Mouse (Mus musculus) lung, embryonic 15.5 days (tissue): ENCODE data around the gene Rnh1. TPM values are rescaled to one million over a fixed set of nuclear protein-coding genes. Genes with fewer than 3 reads are reported as not detected.

ENCODE experiments used
- ATAC-seq: fragments of 200-750 bp; cut with Nextera tagmentation; 2 replicates; pipeline ENCODE4 v1.8.0; 2017; ENCODE audit warnings: moderate number of reproducible peaks, borderline replicate concordance; ENCODE audit not compliant: low FRiP score, low TSS enrichment; ENCODE audit errors: extremely low read depth
- H3K27ac ChIP-seq: fragments of 300-500 bp; sonication (generic); 2 replicates; pipeline ENCODE4 v1.5.1; 2015; ENCODE audit warnings: moderate library complexity, mild to moderate bottlenecking, inconsistent platforms
- H3K27me3 ChIP-seq: fragments of 300-500 bp; sonication (generic); 2 replicates; pipeline ENCODE4 v1.6.1; 2015; ENCODE audit warnings: inconsistent platforms
- H3K36me3 ChIP-seq: fragments of 300-500 bp; sonication (generic); 2 replicates; pipeline ENCODE4 v1.6.1; 2015; ENCODE audit warnings: inconsistent platforms
- H3K4me1 ChIP-seq: fragments of 300-500 bp; sonication (generic); 2 replicates; pipeline ENCODE4 v1.6.1; 2015; ENCODE audit warnings: inconsistent platforms
- H3K4me2 ChIP-seq: fragments of 300-500 bp; sonication (generic); 2 replicates; pipeline ENCODE4 v1.6.1; 2015; ENCODE audit warnings: inconsistent platforms, mild to moderate bottlenecking, moderate library complexity
- H3K4me3 ChIP-seq: fragments of 300-500 bp; sonication (generic); 2 replicates; pipeline ENCODE4 v1.5.1; 2015; ENCODE audit warnings: mild to moderate bottlenecking, inconsistent platforms
- H3K9ac ChIP-seq: fragments of 300-500 bp; sonication (generic); 2 replicates; pipeline ENCODE4 v1.6.1; 2015; ENCODE audit warnings: inconsistent platforms
- H3K9me3 ChIP-seq: fragments of 300-500 bp; sonication (generic); 2 replicates; pipeline ENCODE4 v1.6.1; 2016; ENCODE audit warnings: inconsistent platforms
- WGBS: fragments of 180-500 bp; shearing (Covaris S2); methylation state at CpG from one replicate; pipeline ENCODE4 v1.1.7; 2015; 5-methylcytosine and 5-hydroxymethylcytosine counted together
- polyA plus RNA-seq: library from polyadenylated mRNA; unstranded; fragments of >200 nt; fragmentation: Nextera tagmentation; extraction: Ambion mirVana; gene quantifications from 2 replicates; pipeline ENCODE4 v1.2.1, GENCODE M21; 2015

The Rnh1 gene
- polyA plus RNA-seq, 1 experiment from 2014 or later, result 152 TPM

DNA sequence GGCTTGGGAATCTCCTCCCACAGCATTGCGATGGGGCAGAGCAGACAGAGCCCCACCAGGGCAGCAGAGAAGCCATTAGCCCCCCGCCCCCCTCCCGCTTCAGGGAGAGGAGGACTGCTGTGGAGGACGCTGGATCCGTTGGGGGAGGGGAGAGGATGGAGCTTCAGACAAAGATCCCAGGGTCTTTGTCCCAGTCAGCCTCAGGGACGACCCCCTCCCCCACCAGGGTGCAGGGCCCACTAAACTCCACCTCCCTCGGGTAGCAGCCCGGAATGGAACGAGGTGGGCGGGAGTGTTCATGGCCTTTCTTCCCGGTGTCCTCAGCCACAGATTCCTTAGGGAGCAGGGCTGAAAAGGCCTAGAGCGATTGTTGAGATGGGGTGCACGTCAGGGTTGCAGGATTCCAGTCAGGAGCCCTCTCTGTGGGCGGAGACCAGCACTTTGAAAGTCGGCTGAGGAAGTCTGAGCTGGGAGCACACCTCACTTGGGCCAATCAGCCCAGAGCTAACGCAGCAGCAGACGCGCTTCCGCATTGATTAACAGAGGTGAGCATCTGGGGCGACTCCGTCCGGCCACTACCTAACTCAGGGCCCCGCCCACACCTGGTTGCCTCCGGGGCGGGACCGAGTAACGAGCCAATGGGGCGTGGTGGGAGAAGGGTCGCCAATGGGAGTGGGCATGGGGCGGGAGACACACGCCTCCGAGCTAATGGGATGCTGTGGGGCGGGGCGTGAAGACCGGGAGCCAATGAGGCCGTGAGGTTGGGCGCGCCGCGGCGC, 42.6 kb upstream of the Rnh1 start, which contains the start of gene Rassf7:
Gene Rassf7 (plus strand): TSS at position 760 of the 779 bp plus-strand sequence.
- H3K9me3 ChIP-seq, result no peaks in the 10 kb centered on the region
- H3K9ac ChIP-seq, result peak within 1 kb of the TSS; percentile 61
- ATAC-seq, result peak; percentile 93
- H3K27ac ChIP-seq, result peak within 1 kb of the TSS; percentile 98
- WGBS, result under 1% methylated on average over 41 of the region's 41 CpGs
- no peaks in the 10 kb centered on the region for H3K36me3 ChIP-seq
- peak within 1 kb of the TSS; percentile 97 for H3K4me2 ChIP-seq
- H3K4me3 ChIP-seq, result peak within 1 kb of the TSS; percentile 67
- H3K4me1 ChIP-seq, result peaks cover 24% of the 10 kb centered on the region
- H3K27me3 ChIP-seq, result no peaks in the 10 kb centered on the region

DNA sequence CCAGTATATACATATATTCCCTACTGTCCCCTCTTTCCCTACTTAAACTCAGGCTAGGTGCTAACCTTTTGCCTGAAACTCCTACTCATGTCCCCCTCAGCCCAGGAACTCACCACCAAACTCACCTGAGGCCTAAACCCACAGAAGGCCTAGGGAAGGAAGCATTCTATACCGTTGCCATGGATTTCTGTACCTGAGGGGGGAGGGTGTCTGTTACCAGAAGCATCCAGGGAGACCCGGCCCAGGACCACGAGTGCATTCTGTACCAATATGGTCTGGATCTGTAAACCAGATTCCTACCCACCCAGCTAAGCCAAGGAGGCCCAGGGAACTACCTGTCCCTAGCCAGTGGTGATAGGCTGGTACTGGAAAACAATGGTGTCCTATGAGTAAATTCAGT, 41.7 kb upstream of the Rnh1 start:
- no peak for ATAC-seq
- no peaks in the 10 kb centered on the region for H3K27me3 ChIP-seq
- peak overlapping the region; percentile 94 for H3K27ac ChIP-seq
- peaks cover 24% of the 10 kb centered on the region for H3K4me1 ChIP-seq
- WGBS, result 57% methylated on average over 3 of the region's 3 CpGs
- H3K4me2 ChIP-seq, result peak overlapping the region; percentile 4; the same call in 1 of the 2 replicates
- H3K36me3 ChIP-seq, result no peaks in the 10 kb centered on the region
- no peak overlapping the region for H3K9ac ChIP-seq
- H3K9me3 ChIP-seq, result no peaks in the 10 kb centered on the region
- no peak overlapping the region for H3K4me3 ChIP-seq

DNA sequence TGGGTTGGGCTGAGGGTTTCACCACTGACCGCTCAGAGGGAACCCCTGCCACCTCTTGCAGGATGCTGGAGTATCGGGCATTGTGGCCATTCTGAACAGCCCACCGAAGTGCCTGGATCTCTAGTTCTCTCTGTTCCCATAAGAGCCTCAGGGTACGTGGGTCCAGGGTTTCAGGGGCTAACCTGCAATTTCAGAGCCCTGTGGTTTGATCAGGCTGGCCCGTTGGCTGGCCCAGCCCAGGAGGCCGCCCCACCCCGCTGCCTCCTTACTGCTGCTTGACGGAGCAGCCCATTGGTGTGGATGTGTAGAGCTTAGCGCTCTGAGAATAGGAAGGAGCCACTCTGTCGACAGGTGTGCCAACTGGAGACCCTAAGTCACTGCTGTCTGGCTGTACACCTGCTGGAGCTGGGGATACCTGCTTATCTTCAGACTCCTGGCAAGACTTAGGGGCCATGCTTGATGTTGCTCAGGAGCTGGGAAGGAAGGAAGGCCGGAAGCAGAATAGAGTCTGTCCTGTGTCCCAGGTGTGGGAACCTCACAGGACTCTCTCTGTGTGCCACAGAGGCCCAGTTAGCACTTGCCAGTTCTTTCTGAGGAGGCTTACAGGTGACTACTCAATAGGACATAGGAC, 41.1 kb upstream of the Rnh1 start, which contains the start of gene Lmntd2:
Gene Lmntd2 (minus strand): TSS at position 476 of the 631 bp plus-strand sequence.
- no peaks in the 10 kb centered on the region for H3K27me3 ChIP-seq
- H3K4me1 ChIP-seq, result peaks cover 24% of the 10 kb centered on the region
- H3K27ac ChIP-seq, result peak within 1 kb of the TSS; percentile 94
- H3K36me3 ChIP-seq, result no peaks in the 10 kb centered on the region
- WGBS, result 82% methylated on average over 11 of the region's 11 CpGs
- peak within 1 kb of the TSS; percentile 67 for H3K4me3 ChIP-seq
- no peaks in the 10 kb centered on the region for H3K9me3 ChIP-seq
- peak within 1 kb of the TSS; percentile 61 for H3K9ac ChIP-seq
- H3K4me2 ChIP-seq, result peak within 1 kb of the TSS; percentile 97
- ATAC-seq, result no peak

DNA sequence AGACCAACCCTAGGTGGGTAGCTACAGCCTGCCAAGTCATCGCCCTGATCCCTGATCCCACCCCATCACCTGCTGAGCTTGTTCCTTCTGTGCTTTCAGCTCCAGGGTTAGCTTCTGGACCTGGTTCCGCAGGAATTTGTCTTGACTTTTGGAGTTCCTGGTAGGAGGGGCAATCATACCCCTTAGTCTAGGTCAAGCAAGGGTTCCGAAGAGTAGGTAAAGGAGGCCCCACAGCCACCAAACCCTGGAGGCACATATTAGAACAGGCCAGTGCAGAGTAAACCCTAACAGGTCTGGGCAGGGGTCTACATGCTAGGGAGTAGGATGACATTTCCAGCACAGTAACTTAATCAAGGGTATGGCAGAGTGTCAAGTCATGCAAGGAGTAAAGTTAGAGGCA, 40.5 kb upstream of the Rnh1 start:
- 81% methylated on average over 3 of the region's 3 CpGs for WGBS
- no peak overlapping the region for H3K4me2 ChIP-seq
- H3K9me3 ChIP-seq, result no peaks in the 10 kb centered on the region
- no peak for ATAC-seq
- H3K4me1 ChIP-seq, result peaks cover 21% of the 10 kb centered on the region
- H3K27me3 ChIP-seq, result no peaks in the 10 kb centered on the region
- H3K27ac ChIP-seq, result no peak overlapping the region
- H3K9ac ChIP-seq, result no peak overlapping the region
- no peak overlapping the region for H3K4me3 ChIP-seq
- no peaks in the 10 kb centered on the region for H3K36me3 ChIP-seq

DNA sequence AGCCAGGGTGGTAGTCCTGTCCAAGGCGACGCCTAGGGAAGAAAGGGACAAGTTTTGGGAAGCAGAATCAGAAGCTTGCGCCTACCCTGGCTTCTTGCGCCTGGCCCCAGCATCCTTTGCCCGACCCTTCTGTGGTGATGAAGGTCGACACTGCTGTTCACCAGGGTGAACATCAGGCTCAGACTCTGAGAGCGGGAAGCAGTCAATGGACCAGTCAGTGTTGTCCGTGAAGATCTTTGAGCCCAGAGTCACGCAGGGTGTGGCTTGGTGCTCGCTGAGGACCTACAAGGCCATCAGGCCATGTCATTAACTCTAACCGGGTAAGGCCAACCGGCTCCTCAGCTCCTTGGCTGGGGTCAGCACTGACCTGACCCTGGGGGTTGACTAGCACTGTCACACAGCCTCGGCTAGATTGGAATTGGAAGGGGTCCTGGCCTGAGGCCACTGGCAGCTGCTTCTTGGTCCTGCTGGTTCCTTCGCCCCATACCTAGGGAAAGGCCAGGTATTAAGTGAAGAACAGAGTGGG, 38.0 kb upstream of the Rnh1 start:
- Histone ChIP-seq H3K4me3 (no peak overlapping the region), H3K4me2 (no peak overlapping the region), H3K27me3 (peaks cover 2% of the 10 kb centered on the region; the same call in 1 of the 2 replicates), H3K27ac (no peak overlapping the region), H3K9ac (no peak overlapping the region), H3K9me3 (no peaks in the 10 kb centered on the region), H3K4me1 (peaks cover 14% of the 10 kb centered on the region), H3K36me3 (no peaks in the 10 kb centered on the region)
- no peak for ATAC-seq
- 85% methylated on average over 14 of the region's 14 CpGs for WGBS

DNA sequence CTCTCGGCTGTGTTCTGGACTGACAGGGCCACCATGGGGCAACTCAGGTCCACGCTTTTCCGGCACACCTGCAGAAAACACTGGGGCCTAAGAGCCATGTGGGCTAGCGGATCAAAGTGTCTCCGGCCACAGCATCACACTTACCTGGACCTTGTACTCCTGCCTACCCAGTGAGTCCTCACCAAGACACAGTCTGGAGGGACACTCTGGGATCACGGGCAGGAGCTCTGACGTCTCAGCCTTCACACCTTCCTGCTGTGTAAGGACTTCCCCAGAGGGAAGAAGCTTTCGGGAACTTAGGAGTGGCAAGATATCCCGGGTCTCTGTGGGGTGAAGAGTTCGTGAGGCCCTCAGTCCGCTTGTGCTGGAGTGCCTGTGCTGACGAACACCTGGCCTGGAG, 37.5 kb upstream of the Rnh1 start:
- ATAC-seq, result no peak
- no peak overlapping the region for H3K9ac ChIP-seq
- no peaks in the 10 kb centered on the region for H3K9me3 ChIP-seq
- peaks cover 12% of the 10 kb centered on the region for H3K4me1 ChIP-seq
- 59% methylated on average over 12 of the region's 12 CpGs for WGBS
- no peak overlapping the region for H3K27ac ChIP-seq
- H3K27me3 ChIP-seq, result peaks cover 4% of the 10 kb centered on the region; the same call in 1 of the 2 replicates
- H3K36me3 ChIP-seq, result no peaks in the 10 kb centered on the region
- H3K4me3 ChIP-seq, result no peak overlapping the region
- H3K4me2 ChIP-seq, result no peak overlapping the region

DNA sequence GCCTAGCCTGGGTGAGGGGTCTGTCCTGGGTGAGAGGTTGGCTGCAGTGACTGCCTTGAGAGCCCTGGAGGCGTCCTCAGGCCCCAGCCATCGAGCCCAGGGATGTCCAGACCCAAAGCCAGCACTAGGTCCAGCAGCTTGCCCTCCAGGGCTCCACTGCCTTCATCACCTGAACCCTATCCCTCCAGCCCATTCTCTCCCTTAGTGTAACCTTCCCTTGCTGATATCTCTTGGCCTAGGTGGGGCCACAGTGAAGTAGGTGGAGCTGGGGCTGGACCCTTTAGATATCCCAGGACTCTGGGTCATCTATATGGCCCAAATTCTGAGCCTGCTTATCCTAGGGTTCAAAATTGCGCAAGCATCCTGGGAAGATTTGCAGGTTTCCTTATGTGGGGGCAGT, 36.9 kb upstream of the Rnh1 start:
- Histone ChIP-seq H3K36me3 (no peaks in the 10 kb centered on the region), H3K27ac (no peak overlapping the region), H3K27me3 (peaks cover 4% of the 10 kb centered on the region; the same call in 1 of the 2 replicates), H3K4me2 (no peak overlapping the region), H3K4me3 (no peak overlapping the region), H3K9ac (no peak overlapping the region), H3K4me1 (peaks cover 8% of the 10 kb centered on the region; the same call in 1 of the 2 replicates), H3K9me3 (no peaks in the 10 kb centered on the region)
- WGBS, result 65% methylated on average over 3 of the region's 3 CpGs
- no peak for ATAC-seq

DNA sequence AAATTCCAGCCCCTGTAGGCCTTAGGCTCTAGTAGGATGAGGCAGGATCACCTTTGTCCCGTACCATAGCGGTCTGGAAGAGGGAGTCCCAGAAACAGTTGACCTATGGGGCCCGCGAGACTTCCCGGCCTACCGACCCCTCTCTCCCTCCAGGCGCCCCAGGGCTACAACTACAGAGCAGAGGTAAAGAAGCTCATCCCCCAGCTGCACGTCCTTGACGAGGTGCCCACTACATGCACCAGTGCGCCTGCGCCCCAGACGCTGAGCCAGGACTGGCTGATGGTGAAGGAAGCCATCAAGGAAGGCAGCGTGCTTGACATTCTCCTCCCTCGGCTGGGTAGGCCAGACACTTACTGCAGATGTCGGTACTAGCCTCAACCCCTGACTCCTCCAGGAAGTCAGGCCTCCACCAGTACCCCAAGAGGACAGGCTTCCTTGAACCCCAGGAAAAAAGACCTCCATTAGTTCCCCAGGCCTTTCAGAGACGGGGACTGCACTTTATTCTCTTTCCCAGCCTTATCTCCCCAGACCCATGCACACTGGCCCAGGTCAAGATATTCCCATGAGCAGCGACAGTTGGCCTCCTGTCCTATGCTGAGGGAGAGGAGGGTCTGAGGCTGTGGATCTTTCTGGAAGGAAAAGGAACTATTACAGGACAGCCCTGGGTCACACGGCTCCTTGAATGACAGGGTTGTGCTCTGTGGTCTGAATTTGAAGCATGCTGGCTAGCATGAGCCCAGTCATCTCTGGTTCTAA, 33.7 kb upstream of the Rnh1 start:
- Histone ChIP-seq H3K9ac (no peak overlapping the region), H3K27me3 (peaks cover 8% of the 10 kb centered on the region; the same call in 1 of the 2 replicates), H3K36me3 (no peaks in the 10 kb centered on the region), H3K9me3 (no peaks in the 10 kb centered on the region), H3K4me3 (no peak overlapping the region), H3K27ac (no peak overlapping the region), H3K4me2 (no peak overlapping the region), H3K4me1 (no peaks in the 10 kb centered on the region)
- no peak for ATAC-seq
- 88% methylated on average over 18 of the region's 18 CpGs for WGBS

DNA sequence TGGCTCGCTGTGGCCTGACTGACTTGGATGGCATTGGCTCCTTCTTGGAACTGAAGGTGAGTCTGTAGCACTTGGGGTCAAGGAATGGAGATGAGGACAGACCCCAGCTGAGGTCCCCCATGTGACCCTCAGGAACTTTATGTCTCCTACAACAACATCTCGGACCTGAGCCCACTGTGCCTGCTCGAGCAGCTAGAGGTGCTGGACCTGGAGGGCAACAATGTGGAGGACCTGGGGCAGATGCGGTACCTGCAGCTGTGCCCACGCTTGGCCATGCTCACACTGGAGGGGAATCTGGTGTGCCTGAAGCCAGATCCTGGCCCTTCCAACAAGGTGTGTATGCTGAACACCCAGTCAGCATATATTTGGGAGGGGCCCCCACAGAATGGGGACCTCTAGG, 32.8 kb upstream of the Rnh1 start:
- WGBS, result 89% methylated on average over 5 of the region's 5 CpGs
- ATAC-seq, result no peak

DNA sequence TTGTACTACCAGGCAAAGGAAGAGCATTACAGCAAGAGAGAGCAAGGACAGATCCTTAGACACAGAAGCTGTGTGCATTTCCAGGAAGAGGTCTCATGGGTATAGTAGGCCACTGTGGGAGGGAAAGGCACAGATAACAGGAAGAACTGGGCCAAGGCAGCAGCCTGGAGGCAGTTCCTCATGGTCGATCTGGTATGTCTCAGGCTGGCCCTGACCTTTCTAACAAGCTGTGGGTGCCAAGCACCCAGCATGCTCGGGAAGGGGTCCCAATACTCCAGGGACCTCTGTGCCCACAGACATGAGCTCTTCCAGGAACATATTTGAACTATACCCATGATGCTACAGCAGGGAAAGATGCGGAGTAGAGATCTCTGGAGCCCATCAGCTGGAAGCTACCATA, 31.9 kb upstream of the Rnh1 start:
- H3K4me2 ChIP-seq, result no peak overlapping the region
- WGBS, result 63% methylated on average over 3 of the region's 3 CpGs
- ATAC-seq, result no peak
- no peaks in the 10 kb centered on the region for H3K9me3 ChIP-seq
- H3K4me1 ChIP-seq, result no peaks in the 10 kb centered on the region
- peaks cover 25% of the 10 kb centered on the region for H3K27me3 ChIP-seq
- no peak overlapping the region for H3K9ac ChIP-seq
- H3K27ac ChIP-seq, result no peak overlapping the region
- no peaks in the 10 kb centered on the region for H3K36me3 ChIP-seq
- no peak overlapping the region for H3K4me3 ChIP-seq

More for the DNA sequence above, 32.8 kb upstream of the Rnh1 start:
- H3K4me3 ChIP-seq, result no peak overlapping the region
- no peaks in the 10 kb centered on the region for H3K4me1 ChIP-seq
- no peak overlapping the region for H3K27ac ChIP-seq
- no peak overlapping the region for H3K4me2 ChIP-seq
- H3K36me3 ChIP-seq, result no peaks in the 10 kb centered on the region
- no peaks in the 10 kb centered on the region for H3K9me3 ChIP-seq
- no peak overlapping the region for H3K9ac ChIP-seq
- peaks cover 16% of the 10 kb centered on the region for H3K27me3 ChIP-seq

DNA sequence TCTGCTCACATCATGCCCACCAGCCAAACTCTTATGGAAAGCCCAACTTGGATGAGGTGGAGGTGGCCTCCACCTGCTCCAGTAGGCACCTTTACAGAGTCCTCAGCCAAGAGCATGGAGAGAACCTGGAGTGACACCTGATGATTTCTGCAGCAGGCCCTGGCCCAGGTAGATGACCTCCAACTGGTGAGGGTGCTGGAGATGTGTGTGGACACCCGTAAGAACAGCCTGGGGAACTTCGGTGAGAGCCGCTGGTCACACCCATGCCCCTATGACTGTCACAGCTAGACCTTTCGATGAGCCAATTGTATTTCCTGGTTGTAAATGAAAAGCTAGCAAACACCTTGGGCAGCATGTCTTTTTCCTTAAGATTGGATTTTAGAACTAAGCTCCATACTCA, 25.5 kb upstream of the Rnh1 start:
- WGBS, result 98% methylated on average over 4 of the region's 4 CpGs
- Histone ChIP-seq H3K4me2 (no peak overlapping the region), H3K9me3 (no peaks in the 10 kb centered on the region), H3K4me1 (peaks cover 9% of the 10 kb centered on the region), H3K27ac (no peak overlapping the region), H3K9ac (no peak overlapping the region), H3K27me3 (peaks cover 22% of the 10 kb centered on the region), H3K36me3 (no peaks in the 10 kb centered on the region), H3K4me3 (no peak overlapping the region)
- ATAC-seq, result no peak
